Mouse (Mus musculus) adrenal gland, adult 10 weeks (tissue): ENCODE results near the gene Rab42. TPM values are rescaled to one million over a fixed set of nuclear protein-coding genes. Genes with fewer than 3 reads are reported as not detected.

Experiments used
- polyA plus RNA-seq: library from polyadenylated mRNA; stranded (reverse); fragments of 350-450 nt; fragmentation: Illumina TruSeq; extraction: RNeasy Lipid Tissue Mini Kit (QIAGEN cat#74804); gene quantifications from one replicate; pipeline ENCODE4 v1.2.3, GENCODE M21; 2014; ENCODE audit warnings: low read depth, low replicate concordance

Rab42 gene
- not detected for polyA plus RNA-seq

GRCm38 (mm10) chr4:132302939-132303479, at the start of gene Rab42:
Gene Rab42 (minus strand): TSS chr4:132303385.

GRCm38 (mm10) chr4:132329115-132329834, 26.1 kb upstream of the Rab42 start, which contains the start of gene Trnau1ap:
Gene Trnau1ap (minus strand): TSS chr4:132329538.

DNA sequence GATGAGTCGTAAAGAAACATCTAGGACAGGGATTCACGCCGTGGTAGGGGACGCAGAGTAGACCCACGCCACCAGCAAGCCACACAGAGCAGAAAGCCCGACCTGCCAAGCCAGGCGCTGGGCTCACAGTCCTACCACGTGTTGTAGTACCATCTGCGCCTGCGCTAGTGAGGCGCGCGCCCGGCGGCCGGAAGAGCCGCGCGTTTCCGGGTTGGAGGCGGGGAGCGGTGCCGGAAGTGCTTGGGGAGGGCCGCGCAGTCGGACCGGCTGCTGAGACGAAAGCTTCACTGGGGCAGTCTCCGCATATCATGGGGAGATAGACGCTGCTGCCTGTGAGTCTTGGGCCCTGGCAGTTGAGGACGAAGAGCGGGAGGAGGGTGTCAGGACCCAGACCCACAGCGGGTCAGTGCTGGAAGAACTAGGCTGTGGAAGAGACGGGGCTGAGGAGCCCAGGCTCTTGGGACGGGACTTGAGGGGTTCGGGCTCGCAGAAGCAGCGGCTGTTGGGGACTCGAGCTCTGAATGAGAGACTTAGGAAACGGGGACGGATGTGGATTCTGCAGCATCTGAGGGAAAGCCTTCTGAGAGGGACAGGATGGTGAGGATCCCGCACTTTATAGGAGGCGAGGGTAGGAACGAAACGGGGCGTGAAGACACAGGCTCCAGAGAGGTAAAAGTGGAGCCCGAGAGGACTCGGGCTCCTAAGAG, 28.9 kb downstream of the Rab42 start, which contains the start of gene Taf12:
Taf12 (plus strand) TSS at position 220 of the 707 bp plus-strand sequence.

DNA sequence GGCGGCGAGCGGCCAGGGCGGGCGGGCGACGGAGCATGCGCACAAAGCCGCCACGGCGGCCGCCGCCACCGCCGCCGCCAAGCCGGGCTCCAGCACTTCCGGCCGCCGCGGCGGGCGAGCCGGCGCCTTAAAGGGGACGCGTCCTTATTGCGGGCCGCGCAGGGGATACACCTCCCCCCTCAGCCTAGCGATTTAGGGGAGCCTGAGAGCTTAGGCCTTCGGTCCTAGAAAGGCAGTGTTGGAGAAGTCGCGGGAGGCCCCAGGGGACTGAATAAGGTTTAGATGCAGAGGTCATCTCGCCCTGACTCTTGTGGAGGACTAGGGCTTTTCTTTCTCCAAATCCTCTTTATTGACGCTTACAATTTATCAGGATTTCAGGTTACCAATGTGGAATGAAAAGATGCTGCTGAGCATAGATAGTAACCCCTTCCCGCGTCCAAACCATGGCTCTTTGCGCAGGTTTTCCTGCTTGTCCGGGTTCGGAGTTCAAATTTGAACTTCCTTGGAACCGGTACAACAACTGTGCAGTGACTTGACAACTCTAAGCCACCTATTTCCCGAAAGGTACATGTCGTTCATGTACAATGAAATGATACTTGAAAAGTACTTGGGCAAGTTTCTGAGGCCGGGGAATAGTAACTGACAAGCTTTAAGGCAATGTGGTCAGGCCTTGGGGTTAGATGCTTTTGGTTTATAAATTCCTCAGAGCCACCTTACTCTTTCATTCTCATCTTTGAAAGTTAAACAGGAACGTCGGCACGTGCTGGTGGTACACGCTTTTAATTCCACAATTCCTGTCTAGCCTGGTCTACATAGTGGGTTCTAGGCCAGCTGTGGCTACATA, 41.4 kb downstream of the Rab42 start, which contains the start of gene Gmeb1:
Gmeb1 (minus strand) TSS at position 89 of the 844 bp plus-strand sequence.

Other genes starting within 250 kb of the Rab42 start
- not detected for gene Gm10300, start 228.7 kb downstream of the Rab42 start, polyA plus RNA-seq
- 43.0 TPM for gene Epb41, start 228.1 kb downstream of the Rab42 start, polyA plus RNA-seq
- gene Oprd1, start 158.9 kb downstream of the Rab42 start, polyA plus RNA-seq: 0.23 TPM
- 75.8 TPM for gene Ythdf2, start 91.1 kb downstream of the Rab42 start, polyA plus RNA-seq
- gene Gmeb1, start 41.8 kb downstream of the Rab42 start, polyA plus RNA-seq: 5.7 TPM
- 15.5 TPM for gene Taf12, start 29.0 kb downstream of the Rab42 start, polyA plus RNA-seq
- 14.0 TPM for gene Trnau1ap, start 26.2 kb upstream of the Rab42 start, polyA plus RNA-seq
- 3.3 TPM for gene Rcc1, start 50.2 kb upstream of the Rab42 start, polyA plus RNA-seq
- gene Phactr4, start 119.1 kb upstream of the Rab42 start, polyA plus RNA-seq: 36.9 TPM
- gene Med18, start 160.5 kb upstream of the Rab42 start, polyA plus RNA-seq: 1.7 TPM
- 1.4 TPM for gene Sesn2, start 207.1 kb upstream of the Rab42 start, polyA plus RNA-seq
- gene Atpif1, start 230.3 kb upstream of the Rab42 start, polyA plus RNA-seq: 272 TPM
- 343 TPM for gene Dnajc8, start 232.2 kb upstream of the Rab42 start, polyA plus RNA-seq